Mouse (Mus musculus): ENCODE measurements at regions not wholly inside any gene's neighbourhood (a gene's known extent, or its start where the extent isn't known, plus 50 kb on each side); places are given as distances from the start of the nearest gene placed in this dataset.

- H3K27ac ChIP-seq: no peak overlapping the region
- no peak overlapping the region for H3K4me3 ChIP-seq (replicated peaks)
- WGBS: 62% methylated on average over 7 of the region's 7 CpGs
- no peak for ATAC-seq
- H3K36me3 ChIP-seq: no peaks in the 10 kb centered on the region
- H3K9me3 ChIP-seq: no peaks in the 10 kb centered on the region
- H3K27me3 ChIP-seq: no peaks in the 10 kb centered on the region
- H3K9ac ChIP-seq (replicated peaks): no peak overlapping the region
- H3K4me2 ChIP-seq (replicated peaks): no peak overlapping the region
- no peaks in the 10 kb centered on the region for H3K4me1 ChIP-seq (replicated peaks)
These were observed 77.1 kb upstream of the Zeb2 start for GRCm38 (mm10) chr2:45194335-45194734.

- no peak overlapping the region for H3K9ac ChIP-seq (replicated peaks)
- H3K27me3 ChIP-seq: no peaks in the 10 kb centered on the region
- no peak overlapping the region for H3K4me3 ChIP-seq (replicated peaks)
- no peaks in the 10 kb centered on the region for H3K9me3 ChIP-seq
- H3K4me1 ChIP-seq (replicated peaks): peaks cover 31% of the 10 kb centered on the region
- ATAC-seq: no peak
- H3K36me3 ChIP-seq: no peaks in the 10 kb centered on the region
- H3K27ac ChIP-seq: peak overlapping the region; percentile 54
- H3K4me2 ChIP-seq (replicated peaks): no peak overlapping the region
These were observed 68.4 kb upstream of the Zeb2 start for GRCm38 (mm10) chr2:45185621-45185999.

DNA sequence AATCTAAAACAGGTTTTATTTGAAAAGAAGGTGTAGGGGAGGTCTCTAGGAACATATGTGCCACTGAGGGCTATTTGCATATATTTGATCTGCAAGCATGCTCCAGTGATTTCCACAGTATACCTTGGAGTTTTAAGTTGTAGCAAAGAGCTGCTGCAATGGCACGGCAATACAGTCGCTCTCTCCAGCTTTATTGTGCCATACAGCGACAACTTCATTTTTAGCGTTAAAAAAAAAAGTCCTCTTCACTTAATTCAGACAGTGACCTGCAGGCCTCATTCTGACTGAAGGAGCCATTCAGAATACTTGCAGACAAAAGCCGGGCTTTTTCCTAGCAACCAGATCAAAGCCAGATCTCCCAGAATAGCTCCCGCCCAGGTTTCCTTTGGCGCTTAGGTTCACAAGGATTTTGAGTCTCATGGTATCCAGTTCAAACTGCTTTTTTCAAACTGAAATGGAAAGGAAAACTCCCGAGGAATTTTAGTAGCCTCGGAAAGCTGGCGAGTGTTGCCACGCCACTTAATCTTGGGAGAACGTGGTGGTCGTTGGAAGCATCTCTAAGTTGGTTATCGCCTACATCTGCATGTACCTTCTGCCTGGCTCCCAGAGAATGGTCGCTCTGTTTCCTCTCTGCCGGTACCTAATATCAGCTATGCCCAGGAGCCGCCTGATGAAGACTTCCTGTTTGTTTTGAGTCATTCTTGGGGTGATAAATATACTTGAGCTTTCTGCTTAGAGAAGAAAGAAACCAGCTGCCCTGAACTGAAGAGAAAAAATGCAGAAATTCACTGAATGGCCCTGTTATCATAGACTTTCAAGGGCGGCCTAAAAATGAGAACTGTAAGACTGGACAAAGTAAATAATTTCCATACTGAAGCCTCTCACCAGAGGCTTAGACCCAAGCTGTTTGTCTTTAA, 67.8 kb upstream of the Zeb2 start:
- Histone ChIP-seq H3K4me3 (replicated peaks) (peak overlapping the region; percentile 17), H3K4me2 (replicated peaks) (peak overlapping the region; percentile 47), H3K9me3 (no peaks in the 10 kb centered on the region), H3K36me3 (no peaks in the 10 kb centered on the region), H3K27ac (peak overlapping the region; percentile 54), H3K4me1 (replicated peaks) (peaks cover 31% of the 10 kb centered on the region), H3K9ac (replicated peaks) (no peak overlapping the region), H3K27me3 (no peaks in the 10 kb centered on the region)
- peak; percentile 75 for ATAC-seq
- WGBS: 3% methylated on average over 18 of the region's 18 CpGs

GRCm38 (mm10) chr2:45184149-45184548, 67.0 kb upstream of the Zeb2 start:
- Histone ChIP-seq H3K36me3 (no peaks in the 10 kb centered on the region), H3K4me3 (replicated peaks) (no peak overlapping the region), H3K27me3 (no peaks in the 10 kb centered on the region), H3K4me2 (replicated peaks) (peak overlapping the region; percentile 47; the same call in 1 of the 2 replicates), H3K27ac (no peak overlapping the region), H3K9me3 (no peaks in the 10 kb centered on the region), H3K9ac (replicated peaks) (no peak overlapping the region), H3K4me1 (replicated peaks) (peaks cover 31% of the 10 kb centered on the region)
- WGBS: 6% methylated on average over 6 of the region's 6 CpGs
- peak; percentile 21; the same call in 1 of the 2 replicates for ATAC-seq

DNA sequence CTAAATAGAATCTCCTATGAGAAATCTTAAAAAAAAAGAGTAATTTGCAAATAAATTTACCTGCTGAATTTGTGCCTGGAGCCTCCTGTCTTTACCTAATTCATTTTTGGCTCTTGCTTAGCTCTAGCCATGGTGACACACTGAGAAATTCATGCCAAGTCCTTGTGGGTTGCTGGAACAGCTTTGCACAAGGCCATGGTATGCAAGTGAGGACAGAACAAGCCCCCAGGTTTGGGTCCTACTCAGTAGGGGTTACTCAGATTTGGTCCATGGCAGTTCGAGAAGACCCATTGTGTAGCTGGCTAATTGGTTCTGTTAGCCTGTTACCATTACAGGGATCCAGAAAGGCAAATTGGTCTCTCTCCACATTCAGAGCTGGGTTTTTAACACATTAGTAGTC, 65.7 kb upstream of the Zeb2 start:
- no peaks in the 10 kb centered on the region for H3K36me3 ChIP-seq
- H3K27ac ChIP-seq: no peak overlapping the region
- no peaks in the 10 kb centered on the region for H3K9me3 ChIP-seq
- H3K9ac ChIP-seq (replicated peaks): no peak overlapping the region
- WGBS: 54% methylated on average over 1 of the region's 1 CpGs
- no peaks in the 10 kb centered on the region for H3K27me3 ChIP-seq
- no peak overlapping the region for H3K4me3 ChIP-seq (replicated peaks)
- no peak overlapping the region for H3K4me2 ChIP-seq (replicated peaks)
- peaks cover 31% of the 10 kb centered on the region for H3K4me1 ChIP-seq (replicated peaks)
- ATAC-seq: no peak

- Histone ChIP-seq H3K9me3 (no peaks in the 10 kb centered on the region), H3K4me3 (replicated peaks) (no peak overlapping the region), H3K36me3 (no peaks in the 10 kb centered on the region), H3K4me1 (replicated peaks) (peaks cover 31% of the 10 kb centered on the region), H3K27ac (no peak overlapping the region), H3K4me2 (replicated peaks) (no peak overlapping the region), H3K27me3 (no peaks in the 10 kb centered on the region), H3K9ac (replicated peaks) (no peak overlapping the region)
- WGBS: 54% methylated on average over 7 of the region's 7 CpGs
- no peak for ATAC-seq
These were observed 64.4 kb upstream of the Zeb2 start for GRCm38 (mm10) chr2:45181552-45181951.

- Histone ChIP-seq H3K27ac (no peak overlapping the region), H3K9ac (replicated peaks) (no peak overlapping the region), H3K4me3 (replicated peaks) (no peak overlapping the region), H3K4me1 (replicated peaks) (peaks cover 13% of the 10 kb centered on the region), H3K36me3 (no peaks in the 10 kb centered on the region), H3K9me3 (0 out of 2 replicates have a peak, but pooled peaks cover 8% of the 10 kb centered on the region), H3K4me2 (replicated peaks) (no peak overlapping the region), H3K27me3 (no peaks in the 10 kb centered on the region)
- ATAC-seq: no peak
- 82% methylated on average over 1 of the region's 1 CpGs for WGBS
These were observed 61.8 kb upstream of the Zeb2 start for GRCm38 (mm10) chr2:45178849-45179453.

DNA sequence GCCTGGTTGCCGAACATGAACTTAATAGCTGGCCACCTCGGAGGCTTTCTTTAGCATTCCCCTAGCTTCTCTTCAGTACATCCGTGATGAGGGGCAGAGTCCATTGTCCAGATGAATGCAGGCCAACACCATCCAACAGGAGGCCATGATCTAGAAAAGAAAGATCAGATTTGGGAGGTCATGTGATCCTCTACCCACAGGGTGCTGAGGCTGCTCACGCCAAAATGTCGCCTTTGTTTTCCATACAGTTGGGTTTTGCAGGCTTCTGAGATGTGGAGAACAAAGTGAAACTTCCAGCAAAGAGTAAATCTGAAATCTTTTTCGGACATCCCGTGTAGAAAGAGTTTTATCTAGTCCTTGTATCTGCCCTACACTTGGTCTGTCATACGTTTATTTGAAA, 55.2 kb upstream of the Zeb2 start:
- 76% methylated on average over 8 of the region's 8 CpGs for WGBS
- Histone ChIP-seq H3K4me3 (replicated peaks) (no peak overlapping the region), H3K27me3 (no peaks in the 10 kb centered on the region), H3K4me1 (replicated peaks) (peaks cover 18% of the 10 kb centered on the region), H3K9ac (replicated peaks) (no peak overlapping the region), H3K36me3 (no peaks in the 10 kb centered on the region), H3K27ac (no peak overlapping the region), H3K9me3 (0 out of 2 replicates have a peak, but pooled peaks cover 8% of the 10 kb centered on the region), H3K4me2 (replicated peaks) (no peak overlapping the region)
- no peak for ATAC-seq

DNA sequence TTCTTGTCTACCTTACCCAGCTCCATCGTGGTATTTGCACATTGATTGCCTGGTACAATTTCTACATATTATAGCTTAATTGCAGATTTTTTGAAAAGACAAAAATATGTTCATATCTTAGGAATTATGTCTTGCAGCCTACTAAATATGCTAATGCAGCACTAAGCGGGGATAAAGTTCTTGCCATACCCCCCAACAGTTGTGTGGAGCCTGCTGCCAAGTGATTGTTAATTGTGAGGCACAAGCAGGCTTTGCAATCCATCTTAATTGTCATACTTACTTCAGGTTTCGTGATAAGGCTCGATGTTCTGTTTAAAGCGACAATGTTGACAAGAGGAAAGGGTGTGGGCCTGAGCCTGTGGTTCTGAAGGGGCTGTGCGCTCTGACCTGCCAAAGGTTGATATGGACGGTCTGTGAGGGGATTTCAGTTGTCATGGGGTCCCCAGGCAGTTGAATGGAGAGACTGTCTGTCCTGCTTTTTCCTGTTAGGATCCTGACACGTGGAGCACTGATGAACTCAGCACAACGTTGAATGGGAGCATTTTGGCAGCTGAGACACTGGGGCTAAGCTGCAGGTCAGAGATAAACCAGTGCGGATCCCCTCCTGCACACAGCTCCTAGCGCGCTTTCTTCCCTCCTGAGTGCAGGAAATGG, 54.5 kb upstream of the Zeb2 start:
- H3K9me3 ChIP-seq: 0 out of 2 replicates have a peak, but pooled peaks cover 8% of the 10 kb centered on the region
- no peak overlapping the region for H3K9ac ChIP-seq (replicated peaks)
- no peak overlapping the region for H3K4me3 ChIP-seq (replicated peaks)
- no peaks in the 10 kb centered on the region for H3K27me3 ChIP-seq
- H3K4me2 ChIP-seq (replicated peaks): no peak overlapping the region
- peaks cover 18% of the 10 kb centered on the region for H3K4me1 ChIP-seq (replicated peaks)
- no peak overlapping the region for H3K27ac ChIP-seq
- no peaks in the 10 kb centered on the region for H3K36me3 ChIP-seq
- 55% methylated on average over 12 of the region's 12 CpGs for WGBS
- ATAC-seq: peak; percentile 56; the same call in 1 of the 2 replicates

- peak; percentile 40; the same call in 1 of the 2 replicates for ATAC-seq
- H3K27me3 ChIP-seq: no peaks in the 10 kb centered on the region
- no peak overlapping the region for H3K4me2 ChIP-seq (replicated peaks)
- H3K27ac ChIP-seq: no peak overlapping the region
- 37% methylated on average over 3 of the region's 3 CpGs for WGBS
- no peak overlapping the region for H3K4me3 ChIP-seq (replicated peaks)
- no peak overlapping the region for H3K9ac ChIP-seq (replicated peaks)
- 0 out of 2 replicates have a peak, but pooled peaks cover 4% of the 10 kb centered on the region for H3K9me3 ChIP-seq
- no peaks in the 10 kb centered on the region for H3K36me3 ChIP-seq
- H3K4me1 ChIP-seq (replicated peaks): peaks cover 18% of the 10 kb centered on the region
These were observed 53.1 kb upstream of the Zeb2 start for GRCm38 (mm10) chr2:45170272-45170671.

DNA sequence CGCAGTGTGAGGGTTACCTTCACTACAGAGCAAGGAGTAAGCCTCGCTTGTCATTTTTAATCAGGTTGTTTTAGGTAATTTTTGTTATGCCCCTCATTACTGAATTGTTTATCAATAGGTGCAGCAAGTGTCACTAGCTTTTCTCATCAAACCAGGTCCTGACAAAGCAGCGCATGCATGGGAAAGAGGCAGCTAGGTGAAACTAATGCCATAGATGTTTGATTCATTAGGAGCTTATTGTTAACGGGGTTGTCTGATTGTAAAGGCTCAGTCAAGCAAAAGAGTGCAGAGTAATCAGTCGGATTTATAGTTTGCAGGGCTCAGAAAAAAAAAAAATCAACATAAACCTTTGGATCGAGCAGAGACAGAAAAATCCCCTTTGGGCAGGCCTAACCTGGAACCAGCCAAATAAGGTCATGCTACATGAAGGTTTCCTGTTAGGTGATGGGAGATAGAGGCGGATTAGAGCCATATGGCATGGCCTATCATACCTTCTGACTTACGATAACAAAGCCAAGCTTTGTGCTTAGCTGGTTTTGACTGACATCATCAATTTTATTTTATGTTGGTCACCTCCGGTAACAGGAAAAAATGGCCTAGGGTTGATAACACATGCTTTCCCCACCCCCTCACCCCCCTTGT, 52.4 kb upstream of the Zeb2 start:
- no peaks in the 10 kb centered on the region for H3K36me3 ChIP-seq
- H3K9me3 ChIP-seq: no peaks in the 10 kb centered on the region
- H3K4me3 ChIP-seq (replicated peaks): no peak overlapping the region
- no peak overlapping the region for H3K9ac ChIP-seq (replicated peaks)
- H3K27me3 ChIP-seq: no peaks in the 10 kb centered on the region
- 22% methylated on average over 9 of the region's 9 CpGs for WGBS
- H3K27ac ChIP-seq: no peak overlapping the region
- ATAC-seq: peak; percentile 67
- no peak overlapping the region for H3K4me2 ChIP-seq (replicated peaks)
- peaks cover 18% of the 10 kb centered on the region for H3K4me1 ChIP-seq (replicated peaks)

DNA sequence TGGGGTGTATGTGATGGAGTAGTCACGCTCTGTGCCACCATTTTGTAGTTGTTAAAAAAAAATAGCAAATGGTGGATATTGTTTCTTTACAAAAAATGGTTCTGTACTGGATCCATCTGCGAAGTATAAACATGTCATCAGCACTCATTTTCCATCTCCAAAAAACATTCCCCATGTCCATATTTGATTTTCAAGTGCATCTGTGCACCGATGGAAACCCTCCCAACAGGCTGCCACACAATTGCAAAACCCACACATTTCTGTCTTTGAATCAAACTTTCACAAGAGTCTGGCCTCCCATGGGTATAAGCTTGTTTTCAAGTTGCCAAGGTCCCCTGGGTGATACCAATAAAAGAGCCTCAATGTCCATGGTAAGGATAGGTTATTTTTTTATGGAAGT, 51.4 kb upstream of the Zeb2 start:
- Histone ChIP-seq H3K9me3 (no peaks in the 10 kb centered on the region), H3K4me1 (replicated peaks) (peaks cover 18% of the 10 kb centered on the region), H3K36me3 (no peaks in the 10 kb centered on the region), H3K27ac (no peak overlapping the region), H3K9ac (replicated peaks) (no peak overlapping the region), H3K4me3 (replicated peaks) (no peak overlapping the region), H3K4me2 (replicated peaks) (no peak overlapping the region), H3K27me3 (no peaks in the 10 kb centered on the region)
- ATAC-seq: no peak
- 90% methylated on average over 3 of the region's 3 CpGs for WGBS

Measured in midbrain, embryonic 13.5 days (tissue).